Mouse (Mus musculus) adipose tissue, adult 10 weeks (tissue): ENCODE data around the gene Tmem150a. TPM values are rescaled to one million over a fixed set of nuclear protein-coding genes. Genes with fewer than 3 reads are reported as not detected.

Source experiments
- polyA plus RNA-seq: library from polyadenylated mRNA; stranded (reverse); fragments of 350-450 nt; fragmentation: Illumina TruSeq; extraction: RNeasy Lipid Tissue Mini Kit (QIAGEN cat#74804); gene quantifications from one replicate; pipeline ENCODE4 v1.2.3, GENCODE M21; 2014; ENCODE audit warnings: low read depth, low replicate concordance

Gene Tmem150a
- polyA plus RNA-seq = 12.6 TPM

DNA sequence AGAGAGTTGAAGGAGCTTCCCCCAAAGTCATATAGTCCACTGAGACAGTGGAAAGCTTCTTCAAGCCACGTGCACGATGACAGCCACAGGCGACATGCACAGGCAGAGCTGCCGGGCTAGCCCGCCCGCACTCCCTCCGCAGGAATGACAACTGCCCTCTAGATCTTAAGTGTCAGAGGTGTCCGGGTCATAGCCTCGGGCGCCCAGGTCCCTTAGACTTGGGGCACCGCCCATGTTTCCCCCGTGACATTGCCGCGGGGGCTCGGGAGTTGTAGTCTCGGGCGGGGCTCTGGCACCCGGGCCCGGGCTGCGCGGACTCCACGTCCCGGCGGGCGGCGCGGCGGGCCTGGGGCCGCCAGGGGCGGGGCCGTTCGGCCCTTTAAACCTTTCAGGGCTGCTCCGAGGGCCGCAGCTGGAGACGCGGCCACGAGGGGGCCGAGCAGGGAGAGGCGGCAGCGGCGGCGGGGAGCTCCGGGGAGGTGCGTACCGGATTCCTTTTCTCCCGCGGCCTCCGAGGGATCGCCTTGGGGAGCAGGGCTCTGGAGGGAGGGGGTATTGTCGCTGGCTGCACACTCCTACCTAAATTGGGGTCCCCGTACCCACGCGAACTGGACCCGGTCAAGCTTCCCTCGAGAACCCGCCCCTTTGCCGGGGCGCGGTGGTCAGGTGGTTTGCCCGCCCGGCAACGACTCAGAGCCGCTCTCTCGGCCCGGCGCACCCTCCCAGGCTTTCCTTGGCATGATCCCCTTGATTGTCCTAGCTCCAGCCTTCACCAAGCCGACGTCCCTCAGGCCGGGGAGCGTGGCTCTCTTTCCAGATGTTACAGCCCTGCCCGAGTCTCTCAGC lies at the start of gene Tmem150a:
Gene Tmem150a (plus strand): TSS at position 382 of the 846 bp plus-strand sequence.

DNA sequence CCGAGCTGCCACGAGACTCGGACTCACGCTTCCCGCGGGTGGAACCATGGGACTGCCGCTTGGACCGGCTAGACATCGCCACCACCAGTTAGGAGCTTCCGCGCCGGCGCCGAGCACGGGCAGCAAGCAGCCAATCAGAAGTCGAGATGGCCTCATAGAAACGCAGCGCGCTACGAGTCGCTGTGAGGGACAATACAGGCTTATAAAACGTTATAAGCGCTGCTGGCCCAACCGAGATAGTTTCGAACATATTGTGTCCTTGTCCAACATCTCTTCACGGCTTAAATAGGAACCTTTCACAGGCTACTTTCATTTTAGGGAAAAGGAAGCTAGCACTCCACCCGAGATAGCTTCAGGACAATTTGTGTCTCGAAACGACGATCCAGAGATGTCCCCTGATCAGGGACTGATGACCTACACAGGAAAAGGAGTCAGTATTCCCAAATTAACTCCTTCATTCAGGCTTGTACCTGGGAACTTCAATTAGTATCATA lies 10.1 kb upstream of the Tmem150a start, which contains the start of gene Usp39:
Gene Usp39 (minus strand): TSS at position 111 of the 494 bp plus-strand sequence.

DNA sequence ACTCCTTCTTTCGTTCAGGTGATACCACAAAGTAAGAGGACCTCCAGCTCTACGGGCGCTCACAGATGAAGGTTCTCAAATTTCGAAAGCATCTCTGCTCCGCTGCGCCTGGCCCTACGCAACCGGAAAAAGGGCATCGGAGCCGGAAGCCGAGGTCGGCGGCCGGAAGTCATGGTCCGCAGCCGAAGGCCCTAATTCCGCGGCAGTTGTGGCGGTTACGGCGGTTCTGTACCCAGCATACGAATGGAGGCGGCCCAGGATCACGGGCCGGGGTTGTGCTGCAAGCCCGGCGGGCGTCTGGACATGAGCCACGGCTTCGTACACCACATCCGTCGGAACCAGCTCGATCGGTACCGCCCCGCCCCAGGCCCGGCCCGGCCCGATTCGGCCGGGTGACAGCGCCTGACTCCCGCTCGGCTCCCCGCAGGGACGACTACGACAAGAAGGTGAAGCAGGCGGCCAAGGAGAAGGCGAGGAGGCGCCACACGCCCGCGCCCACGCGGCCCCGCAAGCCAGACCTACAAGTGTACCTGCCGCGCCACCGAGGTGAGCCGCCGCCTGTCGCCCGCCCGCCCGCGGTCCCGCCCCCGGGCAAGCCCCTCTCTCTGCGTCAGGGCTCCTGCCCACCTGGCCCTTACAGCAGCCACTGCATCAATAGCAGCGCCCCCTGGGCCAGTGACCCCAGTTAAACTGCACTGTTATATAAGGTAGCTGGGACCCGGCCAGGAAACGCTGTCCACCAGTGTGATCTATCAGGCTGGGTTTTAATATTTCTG lies 7.9 kb upstream of the Tmem150a start, which contains the start of gene 0610030E20Rik:
Gene 0610030E20Rik (plus strand): TSS at position 152 of the 776 bp plus-strand sequence.

DNA sequence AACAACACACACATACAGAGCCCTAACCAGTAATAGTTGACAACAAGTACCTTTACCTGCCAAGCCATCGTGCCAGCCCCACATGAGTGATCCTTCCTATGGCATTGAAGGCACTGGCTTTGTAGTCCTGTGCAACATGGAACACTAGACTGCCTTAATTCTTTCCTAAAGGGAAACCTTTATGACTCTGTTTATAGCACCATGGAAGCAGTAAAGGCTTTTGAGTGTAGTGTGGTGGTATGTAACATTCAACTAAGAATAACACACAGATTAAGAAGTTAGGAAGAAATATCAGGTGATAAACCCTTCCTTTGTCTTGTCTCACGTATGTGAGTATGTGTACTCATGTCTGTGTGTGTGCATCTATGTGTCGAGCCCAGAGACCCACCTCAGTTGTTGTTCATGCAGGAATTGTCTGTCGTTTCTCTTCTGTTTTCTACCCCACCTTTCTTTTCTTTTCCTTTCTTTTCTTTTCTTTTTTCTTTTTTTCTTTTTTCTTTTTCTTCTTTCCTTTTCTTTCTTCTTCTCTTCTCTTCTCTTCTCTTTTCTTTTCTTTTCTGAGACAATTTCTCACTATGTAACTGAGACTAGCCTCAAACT lies 11.7 kb downstream of the Tmem150a start, which contains the start of gene Rnf181:
Gene Rnf181 (minus strand): TSS at position 113 of the 600 bp plus-strand sequence.

DNA sequence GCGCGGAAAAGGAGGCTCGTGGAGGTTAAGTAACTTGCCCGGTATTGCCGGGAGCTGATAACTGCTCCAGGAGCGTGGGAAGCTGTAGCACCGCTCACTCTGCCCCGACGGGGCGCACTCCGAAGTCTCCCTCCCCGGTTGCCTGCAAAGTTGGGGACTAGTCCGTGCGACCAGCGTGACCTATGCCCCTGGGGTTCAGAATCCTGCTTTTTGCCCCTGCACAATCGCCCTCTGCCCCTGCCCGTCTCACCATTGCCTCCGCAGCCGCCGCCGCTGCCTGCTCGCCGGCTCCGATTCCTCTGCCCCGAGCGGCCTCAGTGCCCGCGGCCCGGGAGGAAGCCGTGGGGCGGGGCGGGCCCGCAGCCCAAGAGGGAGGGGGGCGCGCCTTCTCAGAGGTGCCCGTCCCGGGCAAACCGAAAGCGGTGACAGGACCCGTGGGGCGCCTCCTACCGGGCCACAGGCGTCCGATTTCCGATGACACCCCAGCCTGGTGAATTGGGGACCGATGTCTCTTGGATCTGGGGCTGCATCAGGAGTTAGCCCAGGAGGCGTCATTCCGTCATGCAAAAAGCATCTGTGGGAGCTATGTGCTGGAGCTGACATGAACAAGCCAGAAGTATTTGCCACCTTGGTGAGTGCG lies 25.0 kb downstream of the Tmem150a start, which contains the start of gene Vamp5:
Gene Vamp5 (minus strand): TSS at position 338 of the 640 bp plus-strand sequence.

DNA sequence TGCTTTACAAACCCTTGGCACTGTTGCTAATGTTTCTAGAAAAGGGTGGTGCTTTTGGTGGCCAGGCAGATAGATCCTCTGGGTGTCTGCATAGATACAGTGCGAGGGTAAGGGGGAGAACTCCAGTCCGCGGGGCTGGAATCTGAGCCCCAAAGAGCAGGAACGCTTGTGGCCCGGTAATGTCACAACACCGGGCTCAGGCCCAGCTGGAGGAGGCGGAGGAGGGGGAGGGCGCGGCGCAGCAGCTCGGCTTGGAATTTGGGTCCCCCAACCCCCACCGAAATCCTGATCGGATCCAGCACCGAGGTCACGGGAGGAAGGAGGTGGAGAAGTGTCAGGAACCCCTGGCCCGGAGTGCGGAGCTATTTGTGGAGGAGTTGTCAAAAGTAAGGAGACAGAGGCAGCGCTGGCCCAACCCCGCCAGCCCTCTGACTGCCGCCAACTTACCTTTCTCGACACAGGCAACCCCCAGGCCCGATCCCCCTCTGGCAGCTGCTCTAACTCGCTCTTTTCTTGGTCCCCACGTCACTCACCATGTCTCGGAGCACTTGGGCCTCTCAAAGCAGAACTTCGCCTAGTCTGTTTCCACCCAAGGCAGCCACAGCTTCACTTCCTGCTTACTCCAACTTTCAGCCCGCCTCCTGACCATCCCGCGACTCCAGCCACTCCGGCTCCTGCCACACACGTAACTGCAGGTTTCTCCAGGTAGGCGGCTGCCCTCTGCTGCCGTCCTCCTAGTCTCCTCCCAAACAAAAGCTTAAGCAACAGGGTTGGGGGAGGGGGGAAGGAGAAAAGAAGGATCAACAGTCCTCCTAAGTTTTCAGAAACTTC lies 34.9 kb downstream of the Tmem150a start, which contains the start of gene Vamp8:
Gene Vamp8 (minus strand): TSS at position 763 of the 831 bp plus-strand sequence.

Other genes starting within 250 kb of the Tmem150a start
- gene Atoh8, start 119.9 kb upstream of the Tmem150a start, polyA plus RNA-seq = 7.1 TPM
- not detected for gene Sftpb, start 50.8 kb upstream of the Tmem150a start, polyA plus RNA-seq
- gene Usp39, start 10.3 kb upstream of the Tmem150a start, polyA plus RNA-seq = 27.8 TPM
- 27.9 TPM for gene 0610030E20Rik, start 8.1 kb upstream of the Tmem150a start, polyA plus RNA-seq
- 217 TPM for gene Rnf181, start 11.5 kb downstream of the Tmem150a start, polyA plus RNA-seq
- 19.0 TPM for gene Vamp5, start 25.0 kb downstream of the Tmem150a start, polyA plus RNA-seq
- gene Vamp8, start 35.3 kb downstream of the Tmem150a start, polyA plus RNA-seq = 188 TPM
- 23.4 TPM for gene Ggcx, start 58.9 kb downstream of the Tmem150a start, polyA plus RNA-seq
- 261 TPM for gene Mat2a, start 84.1 kb downstream of the Tmem150a start, polyA plus RNA-seq
- 3.7 TPM for gene Sh2d6, start 166.3 kb downstream of the Tmem150a start, polyA plus RNA-seq
- 196 TPM for gene Capg, start 188.9 kb downstream of the Tmem150a start, polyA plus RNA-seq
- 24.1 TPM for gene Elmod3, start 243.0 kb downstream of the Tmem150a start, polyA plus RNA-seq
- gene Retsat, start 243.0 kb downstream of the Tmem150a start, polyA plus RNA-seq = 48.8 TPM